Mouse (Mus musculus): ENCODE measurements around the gene Olfr965. TPM values are rescaled to one million over a fixed set of nuclear protein-coding genes. Genes with fewer than 3 reads are reported as not detected.
"Not testable (repeated sequence)": the region's sequence is repeated elsewhere in the genome, so short reads cannot be mapped to it uniquely, and the experiment has no call there.

The Olfr965 gene
- polyA plus RNA-seq (2012; rRNA removed), result not detected in 2 replicates

GRCm38 (mm10) chr9:39711053-39711452 is at the start of gene Olfr965:
Gene Olfr965 (plus strand): TSS chr9:39711353.
- TF ChIP-seq CTCF (IDR thresholded peaks at IDR 0.05; ENCODE audit: control insufficient read depth, insufficient read depth, insufficient replicate concordance, low read depth, low read length) (no peak), POLR2A (IDR thresholded peaks at IDR 0.05; ENCODE audit: control insufficient read depth, low read depth, low read length) (no peak)
- H3K27me3 ChIP-seq (ENCODE audit: control insufficient read depth, insufficient read depth, low read length), result no peaks in the 10 kb centered on the region
- no peaks in the 10 kb centered on the region for H3K4me1 ChIP-seq (ENCODE audit: control insufficient read depth, insufficient read depth, low read length)
- H3K4me3 ChIP-seq (ENCODE audit: control insufficient read depth, low read depth, low read length), result no peak within 1 kb of the TSS
- no peak within 1 kb of the TSS for H3K27ac ChIP-seq (ENCODE audit: control insufficient read depth, insufficient read depth, low read depth, low read length)
- H3K36me3 ChIP-seq (ENCODE audit: control insufficient read depth, insufficient read depth, low read length), result no peaks in the 10 kb centered on the region

GRCm38 (mm10) chr9:39666905-39667304 is 44.2 kb upstream of the Olfr965 start, which contains the start of gene Olfr963:
Gene Olfr963 (plus strand): TSS chr9:39667205.
- TF ChIP-seq POLR2A (IDR thresholded peaks at IDR 0.05; ENCODE audit: control insufficient read depth, low read depth, low read length), result no peak
- TF ChIP-seq CTCF (IDR thresholded peaks at IDR 0.05; ENCODE audit: control insufficient read depth, insufficient read depth, insufficient replicate concordance, low read depth, low read length), result no peak
- Histone ChIP-seq H3K4me1 (ENCODE audit: control insufficient read depth, insufficient read depth, low read length) (no peaks in the 10 kb centered on the region), H3K4me3 (ENCODE audit: control insufficient read depth, low read depth, low read length) (no peak within 1 kb of the TSS), H3K27me3 (ENCODE audit: control insufficient read depth, insufficient read depth, low read length) (no peaks in the 10 kb centered on the region), H3K36me3 (ENCODE audit: control insufficient read depth, insufficient read depth, low read length) (no peaks in the 10 kb centered on the region), H3K27ac (ENCODE audit: control insufficient read depth, insufficient read depth, low read depth, low read length) (no peak within 1 kb of the TSS)

DNA sequence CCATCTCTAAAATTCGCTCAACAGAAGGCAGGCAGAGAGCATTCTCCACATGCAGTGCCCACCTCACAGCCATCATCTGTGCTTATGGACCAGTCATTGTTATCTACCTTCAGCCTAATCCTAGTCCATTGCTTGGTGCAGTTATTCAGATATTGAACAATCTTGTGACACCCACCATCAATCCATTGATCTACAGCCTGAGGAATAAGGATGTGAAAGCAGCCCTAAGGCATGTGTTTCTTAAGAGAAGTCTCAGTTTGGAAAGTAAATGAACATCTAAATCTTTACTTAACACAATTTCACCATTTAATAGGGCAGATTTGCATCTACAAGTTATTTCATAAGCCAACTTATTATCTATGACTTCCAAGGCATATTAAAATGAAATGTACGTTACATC is 41.4 kb upstream of the Olfr965 start:
- H3K27ac ChIP-seq (ENCODE audit: control insufficient read depth, insufficient read depth, low read depth, low read length), result no peak overlapping the region
- H3K27me3 ChIP-seq (ENCODE audit: control insufficient read depth, insufficient read depth, low read length), result no peaks in the 10 kb centered on the region
- H3K4me3 ChIP-seq (ENCODE audit: control insufficient read depth, low read depth, low read length), result no peak overlapping the region
- no peaks in the 10 kb centered on the region for H3K4me1 ChIP-seq (ENCODE audit: control insufficient read depth, insufficient read depth, low read length)
- no peaks in the 10 kb centered on the region for H3K36me3 ChIP-seq (ENCODE audit: control insufficient read depth, insufficient read depth, low read length)
- TF ChIP-seq CTCF (IDR thresholded peaks at IDR 0.05; ENCODE audit: control insufficient read depth, insufficient read depth, insufficient replicate concordance, low read depth, low read length) (no peak), POLR2A (IDR thresholded peaks at IDR 0.05; ENCODE audit: control insufficient read depth, low read depth, low read length) (no peak)

GRCm38 (mm10) chr9:39674820-39675219 is 36.3 kb upstream of the Olfr965 start:
- Histone ChIP-seq H3K27me3 (ENCODE audit: control insufficient read depth, insufficient read depth, low read length) (no peaks in the 10 kb centered on the region), H3K4me1 (ENCODE audit: control insufficient read depth, insufficient read depth, low read length) (no peaks in the 10 kb centered on the region), H3K36me3 (ENCODE audit: control insufficient read depth, insufficient read depth, low read length) (no peaks in the 10 kb centered on the region), H3K4me3 (ENCODE audit: control insufficient read depth, low read depth, low read length) (no peak overlapping the region), H3K27ac (ENCODE audit: control insufficient read depth, insufficient read depth, low read depth, low read length) (no peak overlapping the region)
- TF ChIP-seq CTCF (IDR thresholded peaks at IDR 0.05; ENCODE audit: control insufficient read depth, insufficient read depth, insufficient replicate concordance, low read depth, low read length) (no peak), POLR2A (IDR thresholded peaks at IDR 0.05; ENCODE audit: control insufficient read depth, low read depth, low read length) (no peak)

DNA sequence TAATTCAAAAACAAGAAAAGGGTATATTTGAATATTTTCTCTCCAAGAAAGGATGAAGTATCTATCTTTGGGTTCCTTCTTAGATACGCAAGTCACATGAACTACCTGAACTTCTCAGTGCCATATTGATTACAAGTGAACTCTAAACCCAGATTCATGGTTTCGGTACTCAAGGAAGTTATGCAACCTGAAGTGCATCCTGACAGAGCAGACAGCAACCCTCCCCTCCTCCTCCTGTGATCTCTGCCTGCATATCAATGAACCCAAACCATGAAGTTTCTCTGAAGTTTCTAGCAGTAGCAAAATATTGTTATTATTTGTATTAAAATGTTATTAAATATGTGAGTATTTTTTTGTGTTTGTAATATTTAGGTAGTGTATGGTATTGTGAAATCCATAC is 32.6 kb upstream of the Olfr965 start:
- no peak overlapping the region for H3K27ac ChIP-seq (ENCODE audit: control insufficient read depth, insufficient read depth, low read depth, low read length)
- H3K27me3 ChIP-seq (ENCODE audit: control insufficient read depth, insufficient read depth, low read length), result no peaks in the 10 kb centered on the region
- no peaks in the 10 kb centered on the region for H3K36me3 ChIP-seq (ENCODE audit: control insufficient read depth, insufficient read depth, low read length)
- no peaks in the 10 kb centered on the region for H3K4me1 ChIP-seq (ENCODE audit: control insufficient read depth, insufficient read depth, low read length)
- TF ChIP-seq POLR2A (IDR thresholded peaks at IDR 0.05; ENCODE audit: control insufficient read depth, low read depth, low read length), result no peak
- no peak for TF ChIP-seq CTCF (IDR thresholded peaks at IDR 0.05; ENCODE audit: control insufficient read depth, insufficient read depth, insufficient replicate concordance, low read depth, low read length)
- no peak overlapping the region for H3K4me3 ChIP-seq (ENCODE audit: control insufficient read depth, low read depth, low read length)

DNA sequence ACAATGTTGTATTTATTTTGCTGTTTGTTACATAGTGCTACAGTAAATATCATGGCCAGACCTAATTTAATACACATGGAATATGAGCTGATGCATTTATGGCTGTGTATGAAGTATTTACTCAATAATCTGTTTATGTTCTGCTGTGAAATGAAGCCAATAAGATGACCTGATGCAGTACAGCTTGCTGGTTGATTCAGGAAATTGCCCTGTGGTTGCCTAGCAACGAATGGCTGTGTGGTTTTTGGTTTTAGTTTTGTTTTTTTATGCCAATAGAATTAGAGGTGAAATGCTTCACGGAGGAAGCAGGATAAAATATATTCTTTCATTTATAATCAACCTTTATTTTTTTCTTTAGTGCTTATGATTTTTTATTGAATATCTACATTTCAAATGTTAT is 31.9 kb upstream of the Olfr965 start:
- H3K27me3 ChIP-seq (ENCODE audit: control insufficient read depth, insufficient read depth, low read length), result no peaks in the 10 kb centered on the region

DNA sequence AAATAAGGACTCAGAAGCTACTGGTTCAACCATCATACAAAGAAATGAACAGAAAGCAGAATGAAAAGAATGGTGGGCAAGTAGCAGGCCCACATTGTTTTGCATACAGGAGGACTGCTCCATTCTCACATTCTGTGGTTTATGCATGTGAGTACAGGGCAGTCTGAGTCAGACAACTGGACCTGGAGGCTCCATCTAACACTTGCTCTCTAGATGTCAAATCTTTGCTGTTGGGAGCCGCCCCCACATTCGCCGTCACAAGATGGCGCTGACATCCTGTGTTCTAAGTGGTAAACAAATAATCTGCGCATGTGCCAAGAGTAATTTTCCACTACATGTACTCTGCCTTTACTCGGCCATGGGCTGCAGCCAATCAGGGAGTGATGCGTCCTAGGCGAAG is 10.0 kb upstream of the Olfr965 start:
- H3K27me3 ChIP-seq (ENCODE audit: control insufficient read depth, insufficient read depth, low read length); H3K27ac ChIP-seq (ENCODE audit: control insufficient read depth, insufficient read depth, low read depth, low read length); H3K4me1 ChIP-seq (ENCODE audit: control insufficient read depth, insufficient read depth, low read length); H3K4me3 ChIP-seq (ENCODE audit: control insufficient read depth, low read depth, low read length); H3K36me3 ChIP-seq (ENCODE audit: control insufficient read depth, insufficient read depth, low read length): not testable (repeated sequence)

More for the DNA sequence above, 31.9 kb upstream of the Olfr965 start:
- Histone ChIP-seq H3K4me3 (ENCODE audit: control insufficient read depth, low read depth, low read length) (no peak overlapping the region), H3K36me3 (ENCODE audit: control insufficient read depth, insufficient read depth, low read length) (no peaks in the 10 kb centered on the region), H3K4me1 (ENCODE audit: control insufficient read depth, insufficient read depth, low read length) (no peaks in the 10 kb centered on the region), H3K27ac (ENCODE audit: control insufficient read depth, insufficient read depth, low read depth, low read length) (no peak overlapping the region)
- TF ChIP-seq POLR2A (IDR thresholded peaks at IDR 0.05; ENCODE audit: control insufficient read depth, low read depth, low read length), result no peak
- TF ChIP-seq CTCF (IDR thresholded peaks at IDR 0.05; ENCODE audit: control insufficient read depth, insufficient read depth, insufficient replicate concordance, low read depth, low read length), result no peak

DNA sequence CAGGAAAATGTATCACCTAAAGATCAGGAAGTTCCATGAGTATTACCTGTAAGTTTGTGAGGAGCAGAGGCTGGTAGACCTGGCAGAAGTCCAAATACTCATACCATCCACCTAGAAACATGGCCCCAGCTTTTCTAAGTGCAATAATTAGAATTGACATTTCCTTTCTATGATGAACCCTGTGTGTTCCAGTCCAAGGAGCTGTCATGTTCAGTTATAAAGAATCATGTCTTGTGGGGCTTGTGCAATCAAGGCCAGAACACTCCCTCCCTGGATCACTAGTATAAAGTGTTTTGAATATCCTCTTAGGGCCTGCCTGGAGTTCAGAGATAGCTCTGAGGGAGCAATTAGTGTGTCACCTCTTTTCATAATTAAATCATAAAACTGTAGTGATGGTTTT is 4.1 kb upstream of the Olfr965 start, which contains the start of gene Olfr149:
Olfr149 (minus strand) TSS at position 101 of the 400 bp plus-strand sequence.
- Histone ChIP-seq H3K27me3 (ENCODE audit: control insufficient read depth, insufficient read depth, low read length) (no peaks in the 10 kb centered on the region), H3K4me3 (ENCODE audit: control insufficient read depth, low read depth, low read length) (no peak within 1 kb of the TSS), H3K36me3 (ENCODE audit: control insufficient read depth, insufficient read depth, low read length) (no peaks in the 10 kb centered on the region), H3K27ac (ENCODE audit: control insufficient read depth, insufficient read depth, low read depth, low read length) (no peak within 1 kb of the TSS), H3K4me1 (ENCODE audit: control insufficient read depth, insufficient read depth, low read length) (no peaks in the 10 kb centered on the region)
- no peak for TF ChIP-seq POLR2A (IDR thresholded peaks at IDR 0.05; ENCODE audit: control insufficient read depth, low read depth, low read length)
- no peak for TF ChIP-seq CTCF (IDR thresholded peaks at IDR 0.05; ENCODE audit: control insufficient read depth, insufficient read depth, insufficient replicate concordance, low read depth, low read length)

All from testis, adult 2 months (tissue).